Mouse (Mus musculus) embryonic fibroblast, embryonic 13.5 days (primary cell): Measurements from ENCODE around the gene Dolpp1. TPM values are rescaled to one million over a fixed set of nuclear protein-coding genes. Genes with fewer than 3 reads are reported as not detected.
A peak's percentile ranks its signal among the peaks of the same experiment; 100 is the strongest.

ENCODE experiments used
- H3K27ac ChIP-seq: 2 replicates; pipeline ENCODE4 v1.5.1; 2012; ENCODE audit warnings: low read length, control low read depth, inconsistent platforms; ENCODE audit not compliant: insufficient read depth
- H3K4me1 ChIP-seq: 2 replicates; pipeline ENCODE4 v1.6.1; 2011; ENCODE audit warnings: low read length; ENCODE audit not compliant: control insufficient read depth, insufficient read depth
- H3K4me3 ChIP-seq: 2 replicates; pipeline ENCODE4 v1.5.1; 2011; ENCODE audit warnings: mild to moderate bottlenecking, control low read depth, low read length; ENCODE audit not compliant: insufficient read depth
- CTCF ChIP-seq: IDR thresholded peaks from 2 replicates; pipeline ENCODE4 v1.5.1; 2011; ENCODE audit warnings: mild to moderate bottlenecking, control low read depth, low read length, moderate library complexity, borderline replicate concordance; ENCODE audit not compliant: insufficient read depth
- POLR2A ChIP-seq: IDR thresholded peaks from 2 replicates; pipeline ENCODE4 v1.6.1; 2011; ENCODE audit warnings: low read depth, mild to moderate bottlenecking, control low read depth, low read length, moderate library complexity
- polyA plus RNA-seq: library from polyadenylated mRNA; stranded (reverse); fragments of >200 nt; gene quantifications from 2 replicates; pipeline ENCODE4 v1.2.4, GENCODE M21; 2011; ENCODE audit warnings: low read depth; ENCODE audit not compliant: missing spikeins, insufficient read length

The Dolpp1 gene
- 26.6 and 33.8 TPM in 2 replicates for polyA plus RNA-seq

DNA sequence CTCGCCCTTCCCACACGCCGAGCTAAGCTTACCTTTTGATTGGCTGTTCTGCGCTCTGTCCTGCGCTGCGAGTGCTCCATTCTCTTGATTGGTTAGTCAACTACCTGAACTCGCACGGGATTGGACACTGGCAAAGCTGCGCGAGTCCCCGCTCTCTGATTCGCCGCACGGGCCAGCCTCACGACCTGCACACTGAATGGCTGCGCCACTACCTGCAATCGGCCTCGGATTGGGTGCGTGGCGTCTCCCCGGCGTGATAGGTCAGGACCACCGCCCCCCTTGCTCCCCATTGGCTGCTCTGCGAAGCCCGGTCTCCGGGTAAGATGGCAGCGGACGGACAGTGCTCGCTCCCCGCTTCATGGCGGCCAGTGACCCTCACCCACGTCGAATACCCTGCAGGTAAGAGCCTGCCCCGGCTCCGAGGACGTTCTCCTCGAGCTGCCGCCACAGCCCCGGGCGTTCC lies at the start of gene Dolpp1:
Gene Dolpp1, plus strand, starts transcription at position 141 of the 463 bp plus-strand sequence.
- TF ChIP-seq POLR2A (peak; percentile 65; the same call in 1 of the 2 replicates), CTCF (no peak)
- Histone ChIP-seq H3K4me3 (peak within 1 kb of the TSS; percentile 76), H3K4me1 (peaks cover 3% of the 10 kb centered on the region; the same call in 1 of the 2 replicates), H3K27ac (peak within 1 kb of the TSS; percentile 45)

DNA sequence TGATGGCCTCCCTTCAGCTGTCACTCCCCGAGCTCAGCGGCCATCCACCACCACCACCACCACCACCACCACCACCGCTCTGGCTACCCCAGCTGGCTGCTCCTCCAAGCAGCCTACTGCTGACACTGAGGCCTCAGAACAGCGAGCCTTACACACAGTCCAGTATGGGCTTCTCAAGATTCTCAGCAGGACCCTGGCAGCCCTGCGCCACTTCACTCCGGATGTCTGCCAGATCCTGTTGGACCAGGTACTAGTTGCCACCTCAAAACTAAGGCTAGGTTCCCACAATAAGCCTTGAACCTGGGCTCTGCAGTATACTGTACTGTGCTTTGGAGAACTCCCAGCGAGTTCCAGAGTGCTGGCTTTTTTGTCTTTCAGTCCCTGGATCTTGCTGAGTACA lies 49.5 kb upstream of the Dolpp1 start:
- Histone ChIP-seq H3K27ac (no peak overlapping the region), H3K4me3 (no peak overlapping the region), H3K4me1 (no peaks in the 10 kb centered on the region)
- TF ChIP-seq CTCF (no peak), POLR2A (no peak)

DNA sequence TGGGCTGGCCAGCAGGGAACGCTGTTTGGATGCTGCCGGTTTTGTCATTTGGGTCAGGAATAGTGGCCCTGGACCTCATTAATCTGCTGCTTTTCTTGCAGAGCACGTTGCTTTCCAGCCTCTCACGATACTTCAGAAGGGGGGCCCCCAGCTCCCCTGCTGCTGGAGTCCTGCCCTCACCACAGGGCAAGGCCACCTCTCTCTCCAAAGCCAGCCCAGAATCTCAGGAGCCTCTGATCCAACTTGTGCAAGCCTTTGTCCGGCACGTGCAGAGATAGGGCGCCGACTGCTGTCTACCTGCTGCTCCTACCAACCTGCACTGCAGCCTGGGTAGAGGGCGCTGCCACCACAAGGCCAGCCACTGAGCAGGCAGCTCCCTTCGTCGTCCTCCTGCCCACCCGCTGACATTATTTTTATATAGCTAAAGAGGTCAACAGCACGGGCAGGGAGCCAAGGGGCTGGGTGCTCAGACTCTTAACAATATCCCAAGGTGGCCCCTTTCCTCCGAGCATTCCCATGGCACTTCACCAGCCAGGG lies 48.4 kb upstream of the Dolpp1 start:
- no peak for TF ChIP-seq POLR2A
- TF ChIP-seq CTCF, result no peak
- H3K4me1 ChIP-seq, result no peaks in the 10 kb centered on the region
- no peak overlapping the region for H3K4me3 ChIP-seq
- no peak overlapping the region for H3K27ac ChIP-seq

DNA sequence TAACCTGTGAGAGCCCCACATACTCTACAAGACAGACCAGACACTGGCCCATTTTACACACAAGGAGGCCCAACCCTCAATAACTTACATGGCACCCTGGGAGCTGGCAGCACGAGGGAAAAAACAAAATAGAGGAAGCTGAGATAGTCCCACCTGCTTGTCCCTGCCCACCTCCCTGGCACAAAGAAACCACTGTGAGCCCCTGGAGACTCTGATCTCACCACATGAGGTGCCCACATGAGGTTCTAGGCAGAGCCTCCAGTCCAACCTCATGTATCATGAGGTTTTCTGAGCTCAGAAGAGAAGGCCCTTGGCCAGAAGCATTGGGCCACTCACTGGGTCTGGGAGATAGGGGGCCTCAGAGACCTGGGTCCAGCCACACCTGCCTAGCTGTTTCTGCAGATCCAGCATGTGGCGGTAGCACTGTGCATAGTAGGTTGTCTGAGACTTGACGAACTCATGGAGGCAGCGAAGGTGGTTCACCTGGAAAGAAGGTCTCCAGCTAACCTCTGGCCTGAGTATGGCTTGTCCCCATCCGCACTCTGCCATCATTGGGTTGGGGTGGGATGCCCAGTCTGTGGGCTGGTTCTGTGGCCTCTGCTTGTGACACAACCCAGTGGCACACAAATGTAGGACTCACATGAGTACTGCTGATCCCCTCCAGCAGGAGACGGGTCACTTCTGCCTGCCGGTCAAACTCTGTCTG lies 45.9 kb upstream of the Dolpp1 start:
- Histone ChIP-seq H3K27ac (no peak overlapping the region), H3K4me1 (no peaks in the 10 kb centered on the region; the same call in 1 of the 2 replicates), H3K4me3 (no peak overlapping the region)
- TF ChIP-seq CTCF (no peak), POLR2A (no peak)

DNA sequence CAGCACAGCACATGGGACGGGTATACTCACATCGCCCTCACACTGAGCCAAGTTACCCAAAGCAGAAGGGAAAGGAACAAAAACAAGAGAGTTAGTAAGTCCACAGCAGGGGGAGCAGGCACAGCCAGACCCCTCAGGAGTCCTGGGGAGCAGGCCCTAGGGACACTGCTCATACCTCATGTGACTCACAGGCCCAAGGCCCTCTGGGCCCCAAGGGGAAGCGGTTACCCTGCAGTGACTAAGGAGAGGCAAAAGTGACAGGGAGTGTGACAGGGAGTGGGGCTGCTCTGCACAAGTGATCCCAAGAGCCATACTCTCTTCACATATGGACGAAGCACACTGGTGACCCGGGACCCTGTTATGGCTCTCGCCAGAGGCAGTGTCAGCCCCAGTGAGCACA lies 42.9 kb upstream of the Dolpp1 start:
- TF ChIP-seq CTCF (no peak), POLR2A (no peak)
- Histone ChIP-seq H3K27ac (no peak overlapping the region), H3K4me1 (no peaks in the 10 kb centered on the region; the same call in 1 of the 2 replicates), H3K4me3 (no peak overlapping the region)

DNA sequence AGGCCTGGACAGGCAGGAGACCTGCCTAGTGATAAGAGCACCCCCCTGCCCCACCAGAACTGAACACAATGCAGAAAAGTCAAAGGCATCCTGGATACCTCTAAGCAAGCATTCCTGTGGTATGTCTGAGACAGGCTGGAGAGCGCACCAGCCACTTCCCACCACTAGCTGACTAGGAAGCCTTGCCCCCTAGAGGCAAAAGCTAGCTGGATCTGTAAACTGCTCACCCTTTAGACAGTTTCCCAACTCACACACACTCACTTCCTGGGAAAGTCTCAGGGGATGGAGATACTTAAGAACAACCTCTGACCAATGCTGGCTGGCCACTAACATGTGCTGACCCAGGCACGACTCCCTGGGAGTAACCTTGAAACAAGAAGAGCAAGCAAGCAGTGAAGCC lies 40.9 kb upstream of the Dolpp1 start:
- TF ChIP-seq POLR2A, result no peak
- TF ChIP-seq CTCF, result peak; percentile 32; the same call in 1 of the 2 replicates
- Histone ChIP-seq H3K4me3 (no peak overlapping the region), H3K27ac (peak overlapping the region; percentile 23; the same call in 1 of the 2 replicates), H3K4me1 (no peaks in the 10 kb centered on the region; the same call in 1 of the 2 replicates)

DNA sequence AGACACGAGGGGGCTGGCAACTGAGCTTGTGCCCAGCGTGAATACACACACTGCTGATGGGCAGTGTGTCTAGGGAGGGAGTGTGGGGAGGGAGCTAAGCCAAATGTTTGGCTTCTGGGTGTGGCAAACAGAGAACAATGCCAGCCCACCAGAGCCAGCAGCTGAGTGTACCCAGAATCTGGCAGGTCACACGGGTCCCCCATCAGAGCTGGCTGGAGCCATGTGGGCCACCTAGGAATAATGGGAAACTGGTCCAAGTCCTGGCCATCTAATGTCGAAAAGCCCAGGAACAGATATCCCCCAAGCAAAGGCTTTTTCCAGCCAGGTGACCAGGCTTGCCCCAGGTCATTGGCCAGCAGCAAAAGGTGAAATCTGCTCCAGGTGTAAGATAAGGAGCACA lies 36.2 kb upstream of the Dolpp1 start:
- H3K27ac ChIP-seq, result no peak overlapping the region
- H3K4me1 ChIP-seq, result peaks cover 13% of the 10 kb centered on the region; the same call in 1 of the 2 replicates
- TF ChIP-seq POLR2A (no peak), CTCF (no peak)
- no peak overlapping the region for H3K4me3 ChIP-seq

DNA sequence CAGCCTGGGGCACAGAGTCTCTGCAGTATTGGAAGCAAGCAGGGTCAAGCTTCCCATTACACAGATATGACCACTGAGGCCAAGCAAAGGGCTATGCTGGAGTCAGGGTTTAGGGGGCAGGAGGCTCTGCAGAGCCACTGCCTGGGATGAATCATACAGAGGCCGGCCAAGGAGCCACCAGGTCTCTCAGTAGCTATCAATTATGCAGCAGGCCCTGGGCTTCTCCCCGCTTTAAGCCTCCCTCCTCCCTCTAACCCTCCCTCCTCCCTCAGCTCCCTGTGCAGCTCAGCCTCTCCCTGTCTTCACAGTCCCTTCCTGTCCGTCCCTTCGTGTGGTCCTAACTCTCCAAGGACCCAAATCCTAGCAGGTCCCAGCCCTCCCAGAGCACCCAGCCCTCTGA lies 35.8 kb upstream of the Dolpp1 start:
- TF ChIP-seq POLR2A, result no peak
- no peak for TF ChIP-seq CTCF
- no peak overlapping the region for H3K4me3 ChIP-seq
- H3K4me1 ChIP-seq, result peaks cover 13% of the 10 kb centered on the region; the same call in 1 of the 2 replicates
- H3K27ac ChIP-seq, result no peak overlapping the region

DNA sequence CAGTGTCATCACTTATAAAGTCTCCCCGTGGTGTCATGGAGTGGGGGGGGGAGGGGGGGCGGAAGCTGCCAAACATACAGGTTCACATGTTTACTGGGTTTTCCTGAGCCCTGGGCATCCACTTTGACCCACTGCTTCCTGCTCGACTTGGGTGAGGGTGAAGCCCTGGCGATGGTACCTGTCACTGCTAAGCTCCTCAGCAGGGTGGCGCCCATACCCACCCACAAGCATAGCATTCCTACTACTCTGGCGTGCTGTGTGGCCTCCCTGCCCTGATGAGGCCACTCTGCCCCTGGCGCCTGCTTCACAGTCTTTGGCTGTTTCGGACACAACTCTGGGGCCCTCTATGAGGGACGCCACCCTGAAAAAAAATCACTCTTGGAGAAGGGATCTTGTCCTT lies 35.1 kb upstream of the Dolpp1 start:
- no peak overlapping the region for H3K27ac ChIP-seq
- no peak for TF ChIP-seq POLR2A
- no peak for TF ChIP-seq CTCF
- peaks cover 13% of the 10 kb centered on the region; the same call in 1 of the 2 replicates for H3K4me1 ChIP-seq
- no peak overlapping the region for H3K4me3 ChIP-seq
